Mouse (Mus musculus) spleen, adult 2 months (tissue): ENCODE measurements around the gene Polr1c.

Experiments used
- CTCF ChIP-seq: fragments of 200-500 bp; IDR thresholded peaks from 2 replicates; pipeline ENCODE4 v1.5.1; 2011; ENCODE audit warnings: mild to moderate bottlenecking, inconsistent platforms; ENCODE audit not compliant: insufficient read depth, insufficient read length, insufficient replicate concordance; ENCODE audit errors: extremely low read depth
- POLR2A ChIP-seq: fragments of 200-500 bp; IDR thresholded peaks from 2 replicates; pipeline ENCODE4 v1.6.1; 2011; ENCODE audit warnings: low read depth, low read length, inconsistent platforms

DNA sequence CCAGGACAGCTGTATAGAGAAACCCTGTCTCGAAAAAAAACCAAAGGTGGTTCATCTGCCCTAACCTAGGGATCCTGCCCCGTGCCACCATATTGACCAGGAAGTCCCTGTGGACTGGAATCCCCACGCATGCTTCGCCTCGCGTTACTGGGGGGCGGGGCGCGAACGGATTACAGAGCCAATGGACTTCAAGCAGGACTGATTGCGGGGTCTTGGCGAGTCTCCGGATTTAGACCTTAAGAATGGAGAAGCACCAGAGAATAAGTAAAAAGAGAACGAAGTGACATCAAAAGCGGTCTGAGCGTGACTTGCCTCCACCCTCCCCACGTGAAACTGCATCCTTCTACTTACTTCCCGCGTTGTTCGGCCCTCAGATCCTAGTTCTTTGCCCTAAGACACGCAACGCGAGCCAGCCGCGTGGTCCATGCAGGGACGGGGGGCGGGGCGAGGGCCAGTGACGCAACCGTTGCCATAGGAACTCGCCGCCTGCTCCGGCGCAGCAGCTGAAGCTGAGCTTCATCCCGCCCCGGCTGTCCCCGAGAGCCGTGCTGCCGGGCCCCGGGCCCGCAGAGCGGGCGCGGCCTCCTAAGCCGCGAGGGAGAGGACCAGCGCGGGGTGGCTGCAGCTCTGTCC is 5.7 kb upstream of the Polr1c start, which contains the start of gene Lrrc73:
- TF ChIP-seq POLR2A: no peak
- TF ChIP-seq CTCF: no peak
